ENCODE assay signal across 9 mouse cellular contexts in genomic region chr13:49129845-49130244, GRCm38 (mm10). TPM values are rescaled to one million over a fixed set of nuclear protein-coding genes. Genes with fewer than 3 reads are reported as not detected.
DNase-seq lines count a peak whose midpoint lies in the region; ATAC-seq lines count a peak whose summit lies in the region.
"Had no signal": no experiment of that assay in that cellular context is flagged by ENCODE, and none has a peak within 500 bp of the region (broad histone marks: within the 10 kb centered on the region; RNA-seq: fewer than 3 reads in every experiment).

No protein-coding gene starts in this region.

- peaks cover 68% of the 10 kb centered on the region for H3K4me1 ChIP-seq in hindbrain, embryonic 10.5 days (replicated peaks)
- H3K4me1 ChIP-seq in midbrain, embryonic 16.5 days (ENCODE audit: control insufficient read depth, insufficient read depth, low read length), result peaks cover 56% of the 10 kb centered on the region

- ATAC-seq in midbrain, embryonic 16.5 days, result peak; percentile 46

- no peaks in the 10 kb centered on the region for H3K27me3 ChIP-seq in hindbrain, embryonic 10.5 days (ENCODE audit: insufficient read depth, poor library complexity, severe bottlenecking)
- H3K27me3 ChIP-seq in midbrain, embryonic 16.5 days (ENCODE audit: control insufficient read depth, insufficient read depth, low read depth, low read length), result no peaks in the 10 kb centered on the region
- H3K27me3 ChIP-seq: limb, embryonic 15.5 days had no signal

- H3K4me2 ChIP-seq in midbrain, embryonic 16.5 days (ENCODE audit: low read length), result peak overlapping the region; percentile 12; the same call in 1 of the 2 replicates
- H3K4me2 ChIP-seq: limb, embryonic 15.5 days had no signal

- peak overlapping the region; percentile 13 for H3K4me3 ChIP-seq in hindbrain, embryonic 10.5 days
- no peak overlapping the region for H3K4me3 ChIP-seq in midbrain, embryonic 16.5 days (ENCODE audit: low read depth, low read length)
- H3K4me3 ChIP-seq: limb, embryonic 15.5 days had no signal

- H3K36me3 ChIP-seq in hindbrain, embryonic 10.5 days, result no peaks in the 10 kb centered on the region
- no peaks in the 10 kb centered on the region for H3K36me3 ChIP-seq in midbrain, embryonic 16.5 days (ENCODE audit: control insufficient read depth, insufficient read depth, low read length)
- H3K36me3 ChIP-seq: limb, embryonic 15.5 days had no signal

- peak; percentile 51 for DNase-seq in ovary, postnatal 36 days (ENCODE audit: low spot score)
- DNase-seq in ovary, postnatal 14 days (ENCODE audit: low spot score), result no peak
- DNase-seq in frontal cortex, adult 2 months (ENCODE audit: extremely low spot score in 1 of 2, low spot score in 1 of 2), result peak; percentile 76 to 83
- peak; percentile 42 for DNase-seq in hindbrain, embryonic 10.5 days (ENCODE audit: low spot score)
- DNase-seq in spleen, postnatal 4 days (ENCODE audit: low spot score in 2 of 2), result no peak
- no peak for DNase-seq in thymus, postnatal 0 days (ENCODE audit: low spot score)
- no peak for DNase-seq in spleen, adult 12 weeks (ENCODE audit: low spot score)

- WGBS in hindbrain, embryonic 10.5 days, result 7% methylated on average over 4 of the region's 4 CpGs
- WGBS in midbrain, embryonic 16.5 days, result 9% methylated on average over 4 of the region's 4 CpGs

- peak overlapping the region; percentile 71 for H3K27ac ChIP-seq in hindbrain, embryonic 10.5 days
- peak overlapping the region; percentile 29 for H3K27ac ChIP-seq in midbrain, embryonic 16.5 days (ENCODE audit: low read length)
- H3K27ac ChIP-seq: limb, embryonic 15.5 days had no signal

- no peaks in the 10 kb centered on the region for H3K9me3 ChIP-seq in hindbrain, embryonic 10.5 days
- H3K9me3 ChIP-seq in midbrain, embryonic 16.5 days (replicated peaks; ENCODE audit: control insufficient read depth, low read length, poor library complexity, severe bottlenecking), result no peaks in the 10 kb centered on the region
- H3K9me3 ChIP-seq: limb, embryonic 15.5 days had no signal

- H3K9ac ChIP-seq in midbrain, embryonic 16.5 days (ENCODE audit: low read depth, low read length), result 0 out of 2 replicates have a peak overlapping the region, but pooled peaks have one; percentile 0
- H3K9ac ChIP-seq: limb, embryonic 15.5 days had no signal

RNA-seq across cellular contexts. Expression of gene Wnk2, which starts 18.0 kb away (rescaled TPM):
- polyA plus RNA-seq in frontal cortex, adult 2 months (2012; rRNA removed), result 64.8 and 67.4 TPM in 2 replicates
- polyA plus RNA-seq in hindbrain, embryonic 10.5 days (2016; fragmentation: Nextera tagmentation; extraction: Ambion mirVana), result 4.5 and 8.5 TPM in 2 replicates
- polyA plus RNA-seq in midbrain, embryonic 16.5 days (2015; fragmentation: Nextera tagmentation; extraction: Ambion mirVana), result 20.8 TPM in 2 replicates
- 0.32 and 0.55 TPM in 2 replicates for polyA plus RNA-seq in thymus, postnatal 0 days (2015; fragmentation: Nextera tagmentation; extraction: Ambion mirVana)

RNA-seq across cellular contexts. Expression of gene Ninj1, which starts 57.4 kb away (rescaled TPM):
- 56.2 and 61.8 TPM in 2 replicates for polyA plus RNA-seq in frontal cortex, adult 2 months (2012; rRNA removed)
- polyA plus RNA-seq in hindbrain, embryonic 10.5 days (2016; fragmentation: Nextera tagmentation; extraction: Ambion mirVana), result 26.3 and 28.3 TPM in 2 replicates
- polyA plus RNA-seq in midbrain, embryonic 16.5 days (2015; fragmentation: Nextera tagmentation; extraction: Ambion mirVana), result 19.3 and 22.3 TPM in 2 replicates
- 29.5 and 32.8 TPM in 2 replicates for polyA plus RNA-seq in thymus, postnatal 0 days (2015; fragmentation: Nextera tagmentation; extraction: Ambion mirVana)

Comparison
In these comparisons a context has a peak if more than half of its experiments do, and no peak if none do; other contexts are left out.
1. DNase-seq: peak in ovary, postnatal 36 days (single experiment), frontal cortex, adult 2 months (2 of 2) and hindbrain, embryonic 10.5 days (single experiment); none in ovary, postnatal 14 days (single experiment), spleen, postnatal 4 days (0 of 2), thymus, postnatal 0 days (single experiment) and spleen, adult 12 weeks (single experiment).